Mouse (Mus musculus) testis, adult 2 months (tissue): ENCODE results near the gene G430095P16Rik. TPM values are rescaled to one million over a fixed set of nuclear protein-coding genes. Genes with fewer than 3 reads are reported as not detected.

Experiments
- H3K27ac ChIP-seq: fragments of 200-500 bp; 2 replicates; pipeline ENCODE4 v1.5.1; 2012; ENCODE audit warnings: low read depth, low read length; ENCODE audit not compliant: control insufficient read depth, insufficient read depth
- H3K27me3 ChIP-seq: fragments of 200-500 bp; 2 replicates; pipeline ENCODE4 v1.6.1; 2012; ENCODE audit warnings: mild to moderate bottlenecking, low read length, moderate library complexity; ENCODE audit not compliant: control insufficient read depth, insufficient read depth
- H3K36me3 ChIP-seq: fragments of 200-500 bp; 2 replicates; pipeline ENCODE4 v1.6.1; 2012; ENCODE audit warnings: mild to moderate bottlenecking, low read length; ENCODE audit not compliant: control insufficient read depth, insufficient read depth
- H3K4me1 ChIP-seq: fragments of 200-500 bp; 2 replicates; pipeline ENCODE4 v1.6.1; 2012; ENCODE audit warnings: low read length; ENCODE audit not compliant: control insufficient read depth, insufficient read depth
- H3K4me3 ChIP-seq: fragments of 200-500 bp; 2 replicates; pipeline ENCODE4 v1.5.1; 2012; ENCODE audit warnings: low read depth, mild to moderate bottlenecking, low read length, moderate library complexity, mixed read lengths; ENCODE audit not compliant: control insufficient read depth
- CTCF ChIP-seq: fragments of 200-500 bp; IDR thresholded peaks from 2 replicates; pipeline ENCODE4 v1.5.1; 2012; ENCODE audit warnings: low read depth, mild to moderate bottlenecking, inconsistent platforms, low read length, moderate library complexity; ENCODE audit not compliant: control insufficient read depth, insufficient read depth, insufficient replicate concordance
- POLR2A ChIP-seq: fragments of 200-500 bp; IDR thresholded peaks from 2 replicates; pipeline ENCODE4 v1.6.1; 2012; ENCODE audit warnings: low read depth, mild to moderate bottlenecking, inconsistent platforms, low read length, moderate library complexity; ENCODE audit not compliant: control insufficient read depth
- polyA plus RNA-seq: library from polyadenylated mRNA; depleted of rRNA; stranded (reverse); fragments of >200 nt; gene quantifications from 2 replicates; pipeline ENCODE4 v1.2.3, GENCODE M21; 2012

Gene G430095P16Rik
- polyA plus RNA-seq, 1 experiment = 0.32 TPM

DNA sequence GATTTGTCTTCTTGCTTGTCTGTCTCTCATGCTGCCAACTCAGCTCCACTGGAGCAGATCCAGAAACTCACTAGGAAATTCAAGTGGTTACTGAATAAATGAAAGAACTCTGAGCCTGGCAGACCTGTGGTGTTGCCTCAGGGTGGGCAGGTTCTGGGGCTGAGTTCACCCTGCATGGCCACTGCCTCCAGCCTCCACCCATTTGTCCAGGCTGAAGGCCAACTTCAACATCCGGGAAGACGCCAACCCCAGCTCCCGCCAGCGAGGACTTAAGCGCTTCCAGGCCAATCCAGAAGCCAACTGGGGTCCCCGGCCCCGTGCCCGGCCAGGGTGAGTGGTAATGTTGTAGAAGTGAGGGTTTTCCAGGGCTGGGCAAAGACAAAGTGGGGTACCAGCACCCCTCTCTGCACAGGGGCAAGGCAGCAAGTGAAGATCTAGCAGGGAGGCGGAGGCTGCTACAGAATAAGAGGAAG lies 23.8 kb upstream of the G430095P16Rik start:
- peaks cover 6% of the 10 kb centered on the region for H3K36me3 ChIP-seq
- H3K4me1 ChIP-seq = peaks cover 8% of the 10 kb centered on the region
- H3K27ac ChIP-seq = 0 out of 2 replicates have a peak overlapping the region, but pooled peaks have one; percentile 29

DNA sequence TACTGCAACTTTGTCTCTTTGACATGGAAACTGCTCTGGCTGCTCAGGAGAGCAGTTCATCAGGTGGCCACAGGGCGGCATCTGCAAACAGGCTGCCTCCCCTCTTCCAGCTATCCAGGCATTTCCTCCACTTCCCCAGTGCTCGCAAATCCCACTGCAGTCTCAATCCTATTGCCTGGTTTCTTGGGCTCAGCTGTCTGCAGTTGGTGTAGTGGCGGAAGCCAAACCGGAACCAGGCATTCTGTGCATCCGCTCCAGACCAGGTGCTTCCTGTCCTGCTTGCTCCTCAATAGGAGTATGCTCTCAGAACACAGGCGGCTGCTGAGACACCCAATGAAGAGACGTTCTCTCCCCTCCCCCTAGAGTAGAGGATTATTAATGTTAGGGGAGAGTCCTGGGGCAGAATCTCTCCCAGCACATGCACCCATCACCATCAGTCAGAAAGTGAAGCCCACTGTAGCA lies 22.9 kb upstream of the G430095P16Rik start:
- no peak overlapping the region for H3K4me3 ChIP-seq
- peaks cover 11% of the 10 kb centered on the region for H3K4me1 ChIP-seq
- no peaks in the 10 kb centered on the region for H3K27me3 ChIP-seq
- no peak overlapping the region for H3K27ac ChIP-seq
- H3K36me3 ChIP-seq = peaks cover 4% of the 10 kb centered on the region
- TF ChIP-seq POLR2A (no peak), CTCF (peak; percentile 60; the same call in 1 of the 2 replicates)

More for the DNA sequence above, 23.8 kb upstream of the G430095P16Rik start:
- Histone ChIP-seq H3K4me3 (no peak overlapping the region), H3K27me3 (no peaks in the 10 kb centered on the region)
- no peak for TF ChIP-seq CTCF
- TF ChIP-seq POLR2A = no peak

DNA sequence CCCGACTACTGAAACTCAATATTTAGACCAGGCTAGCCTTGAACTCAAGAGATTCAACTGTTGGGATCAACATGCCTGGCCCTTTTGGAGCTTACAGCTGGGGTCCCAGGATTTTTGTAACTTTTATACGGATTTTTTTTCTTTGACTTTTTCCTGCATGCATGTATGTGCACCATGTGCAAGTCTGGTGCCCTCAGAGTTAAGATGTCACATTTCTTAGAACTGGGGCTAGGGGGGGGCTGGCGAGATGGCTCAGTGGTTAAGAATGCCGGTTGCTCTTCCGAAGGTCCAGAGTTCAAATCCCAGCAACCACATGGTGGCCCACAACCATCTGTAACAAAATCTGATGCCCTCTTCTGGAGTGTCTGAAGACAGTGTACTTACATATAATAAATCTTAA lies 22.3 kb upstream of the G430095P16Rik start:
- Histone ChIP-seq H3K27ac (no peak overlapping the region), H3K27me3 (no peaks in the 10 kb centered on the region; the same call in 1 of the 2 replicates), H3K36me3 (peaks cover 4% of the 10 kb centered on the region), H3K4me1 (peaks cover 16% of the 10 kb centered on the region), H3K4me3 (no peak overlapping the region)
- TF ChIP-seq POLR2A (no peak), CTCF (no peak)

DNA sequence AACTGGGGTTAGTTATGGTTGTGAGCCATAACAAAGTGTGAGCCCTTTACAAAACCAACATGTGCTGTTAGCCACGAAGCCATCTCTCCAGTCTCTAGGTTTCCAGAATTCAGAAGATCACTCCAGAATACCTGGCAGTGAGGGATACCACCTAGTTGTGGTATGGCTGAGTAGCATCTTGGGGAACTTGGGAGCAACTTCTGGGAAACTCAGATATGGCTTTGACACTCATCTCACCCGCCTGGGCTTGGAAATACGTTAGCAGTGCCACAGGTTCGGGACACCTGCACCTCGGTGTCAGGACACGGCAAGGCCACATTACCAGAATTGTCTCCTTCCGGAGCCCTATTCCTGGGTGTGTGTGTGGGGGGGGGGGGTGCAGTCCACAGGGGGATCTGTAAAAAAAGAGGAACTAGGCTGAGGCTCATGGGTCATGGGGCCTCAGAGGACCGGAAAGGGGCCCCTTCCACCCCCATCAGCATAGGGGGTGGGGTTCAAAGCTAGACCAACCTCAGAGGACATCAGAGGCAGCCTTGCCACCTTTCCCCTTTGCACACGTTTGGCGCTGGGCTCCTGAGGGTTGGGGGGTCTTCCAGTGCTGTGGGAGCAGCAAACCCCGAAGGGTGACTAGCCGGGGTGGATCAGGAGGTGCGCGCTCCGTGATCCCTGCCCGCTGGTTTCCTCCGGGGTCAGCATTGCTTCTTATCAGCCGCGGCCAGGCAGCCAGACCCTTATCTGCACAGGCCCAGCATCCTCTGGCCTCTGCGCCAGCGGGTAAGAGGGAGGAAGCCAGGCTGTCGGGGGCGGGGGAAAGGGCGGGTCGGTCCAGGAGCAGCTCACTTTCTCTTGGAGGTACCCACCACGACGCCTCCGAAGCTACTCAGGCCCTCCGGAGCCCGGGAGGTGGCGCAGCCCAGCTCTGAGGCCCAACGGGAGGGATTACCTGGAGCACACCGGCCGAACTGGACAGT lies 21.6 kb upstream of the G430095P16Rik start, which contains the start of gene Lyl1:
Lyl1 (plus strand) TSS at position 517 of the 971 bp plus-strand sequence.
- no peaks in the 10 kb centered on the region; the same call in 1 of the 2 replicates for H3K27me3 ChIP-seq
- H3K27ac ChIP-seq = no peak within 1 kb of the TSS
- peaks cover 4% of the 10 kb centered on the region for H3K36me3 ChIP-seq
- TF ChIP-seq POLR2A (no peak), CTCF (no peak)
- peak within 1 kb of the TSS; percentile 4; the same call in 1 of the 2 replicates for H3K4me3 ChIP-seq
- peaks cover 17% of the 10 kb centered on the region for H3K4me1 ChIP-seq

DNA sequence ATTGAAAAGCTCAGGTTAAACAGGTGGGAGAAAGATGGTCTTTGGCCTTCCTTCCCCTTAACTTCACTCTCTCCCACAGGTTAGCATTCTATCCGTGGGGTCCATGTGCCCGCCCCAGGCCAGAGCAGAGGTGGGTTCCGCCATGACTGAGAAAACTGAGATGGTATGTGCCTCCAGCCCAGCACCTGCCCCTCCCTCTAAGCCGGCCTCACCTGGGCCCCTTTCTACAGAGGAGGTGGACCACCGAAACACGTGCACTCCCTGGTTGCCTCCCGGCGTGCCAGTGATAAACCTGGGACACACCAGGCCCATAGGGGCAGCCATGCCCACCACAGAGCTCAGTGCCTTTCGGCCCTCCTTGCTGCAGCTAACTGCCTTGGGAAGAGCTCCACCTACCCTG lies 20.2 kb upstream of the G430095P16Rik start:
- Histone ChIP-seq H3K4me3 (no peak overlapping the region), H3K36me3 (peaks cover 3% of the 10 kb centered on the region), H3K27ac (no peak overlapping the region), H3K27me3 (no peaks in the 10 kb centered on the region; the same call in 1 of the 2 replicates), H3K4me1 (peaks cover 27% of the 10 kb centered on the region)
- TF ChIP-seq POLR2A (no peak), CTCF (no peak)

DNA sequence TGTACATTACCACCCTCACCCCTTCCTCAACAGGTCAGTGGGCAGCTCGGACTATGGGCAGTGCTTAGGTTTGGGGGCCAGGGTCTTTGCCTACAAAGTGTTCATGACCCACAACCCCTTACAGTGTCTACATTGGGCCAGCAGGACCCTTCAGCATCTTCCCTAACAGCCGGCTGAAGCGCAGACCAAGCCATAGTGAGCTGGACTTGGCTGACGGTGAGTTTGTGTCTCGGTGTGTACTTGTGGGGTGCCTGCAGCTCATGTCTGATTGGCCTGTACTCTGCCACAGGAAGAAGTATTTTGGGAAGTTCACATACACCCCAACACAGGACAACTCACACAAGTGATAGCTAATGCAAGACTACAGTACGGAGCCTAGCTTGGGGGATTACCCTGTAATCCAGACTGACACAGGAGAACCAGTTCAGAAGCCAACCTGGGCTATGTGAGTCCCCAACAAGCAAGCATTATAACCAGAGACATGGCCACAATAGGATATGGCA lies 19.8 kb upstream of the G430095P16Rik start:
- H3K36me3 ChIP-seq = peaks cover 3% of the 10 kb centered on the region
- no peak overlapping the region for H3K27ac ChIP-seq
- H3K27me3 ChIP-seq = no peaks in the 10 kb centered on the region; the same call in 1 of the 2 replicates
- H3K4me3 ChIP-seq = no peak overlapping the region
- peaks cover 31% of the 10 kb centered on the region for H3K4me1 ChIP-seq
- TF ChIP-seq POLR2A (no peak), CTCF (no peak)
